Mouse (Mus musculus): ENCODE results near the gene Il12rb1. TPM values are rescaled to one million over a fixed set of nuclear protein-coding genes. Genes with fewer than 3 reads are reported as not detected.

Gene Il12rb1
- polyA plus RNA-seq, 1 experiment from 2014 or later: not detected

DNA sequence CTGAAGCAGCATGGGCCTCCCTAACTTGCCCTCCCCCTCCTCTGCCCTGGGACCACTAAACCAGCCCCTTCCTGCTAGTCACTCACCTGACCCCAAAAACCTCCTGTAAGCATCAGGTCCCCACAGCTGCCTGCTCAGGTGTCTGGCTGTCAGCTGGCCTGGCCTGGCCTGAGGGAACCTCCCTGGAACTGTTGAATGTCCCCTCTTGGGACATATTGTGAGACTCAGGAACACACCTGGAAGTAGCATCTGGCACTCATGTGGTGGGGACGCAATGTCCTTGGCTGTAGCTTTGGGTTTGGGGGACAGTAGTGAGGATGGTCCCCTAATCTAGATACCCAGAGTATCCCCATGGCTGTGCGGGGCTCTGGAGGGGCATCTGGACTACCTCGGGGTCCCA is 25.8 kb downstream of the Il12rb1 start:
- Histone ChIP-seq H3K4me3 (no peak overlapping the region), H3K27ac (replicated peaks) (no peak overlapping the region), H3K36me3 (no peaks in the 10 kb centered on the region), H3K9ac (no peak overlapping the region), H3K27me3 (no peaks in the 10 kb centered on the region), H3K4me1 (replicated peaks) (peaks cover 6% of the 10 kb centered on the region), H3K9me3 (no peaks in the 10 kb centered on the region), H3K4me2 (no peak overlapping the region)
- 93% methylated on average over 3 of the region's 3 CpGs for WGBS
- ATAC-seq (ENCODE audit: low FRiP score, low read depth): no peak

DNA sequence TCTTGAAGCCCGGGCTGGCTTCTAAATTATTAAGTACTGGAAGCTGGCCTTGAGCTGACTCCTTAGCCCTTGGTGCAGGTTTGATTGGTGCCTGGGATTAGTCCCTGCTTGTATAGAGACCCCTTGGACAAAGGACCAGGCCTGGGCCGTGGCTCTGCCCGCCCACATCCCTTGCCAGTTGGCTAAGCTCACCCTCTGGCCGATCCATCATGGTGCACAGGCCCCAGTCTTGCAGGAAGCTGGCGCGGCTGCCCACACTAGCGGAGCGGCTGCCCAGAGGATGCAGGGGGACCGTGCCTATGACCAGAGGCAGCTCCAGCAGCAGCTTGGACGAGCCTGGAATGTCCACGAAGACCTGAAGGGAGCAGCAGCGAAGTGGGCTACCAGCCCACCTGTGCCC is 28.4 kb downstream of the Il12rb1 start:
- no peaks in the 10 kb centered on the region for H3K27me3 ChIP-seq
- no peak for ATAC-seq (ENCODE audit: low FRiP score, low read depth)
- WGBS: 90% methylated on average over 12 of the region's 12 CpGs
- no peak overlapping the region for H3K9ac ChIP-seq
- no peaks in the 10 kb centered on the region for H3K36me3 ChIP-seq
- H3K4me1 ChIP-seq (replicated peaks): peaks cover 18% of the 10 kb centered on the region
- H3K9me3 ChIP-seq: no peaks in the 10 kb centered on the region
- H3K27ac ChIP-seq (replicated peaks): no peak overlapping the region
- no peak overlapping the region for H3K4me3 ChIP-seq
- no peak overlapping the region for H3K4me2 ChIP-seq

DNA sequence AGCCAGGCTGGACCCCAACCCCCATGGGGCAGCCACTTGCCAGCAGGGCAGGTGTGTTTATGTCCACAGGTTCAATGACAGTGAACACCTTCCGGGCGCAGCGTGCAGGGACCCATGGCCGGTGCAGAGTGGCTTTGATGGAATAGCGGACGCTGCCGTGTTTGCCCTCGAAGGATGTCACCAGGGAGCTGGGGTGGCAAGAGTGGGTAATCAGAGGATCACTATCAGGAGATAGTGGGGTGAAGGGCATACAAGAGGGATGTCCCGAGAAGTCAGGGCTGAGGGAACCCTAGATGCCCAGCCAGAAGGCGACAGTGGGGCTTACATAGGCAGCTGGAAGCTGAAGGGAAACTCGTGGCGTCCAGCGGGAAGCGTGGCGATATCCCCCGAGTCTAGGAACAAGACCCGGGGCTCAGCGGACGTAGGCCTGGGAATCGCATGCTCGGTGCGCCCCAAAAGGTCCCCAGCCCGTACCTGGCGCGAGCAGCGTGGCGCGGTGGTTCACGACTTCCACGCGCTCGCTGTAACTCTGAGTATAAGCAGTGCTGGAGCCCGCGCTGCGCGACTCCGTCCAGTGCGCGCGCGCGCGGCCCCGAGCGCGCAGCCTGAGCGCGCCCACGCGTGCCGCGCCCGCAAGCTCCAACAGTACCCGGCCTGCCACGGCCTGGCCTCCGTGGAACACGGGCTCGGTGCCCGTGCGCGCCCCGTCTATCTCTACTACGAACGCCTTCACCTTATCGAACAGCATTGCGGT is 30.6 kb downstream of the Il12rb1 start:
- H3K36me3 ChIP-seq: no peaks in the 10 kb centered on the region
- WGBS: 3% methylated on average over 66 of the region's 66 CpGs
- ATAC-seq (ENCODE audit: low FRiP score, low read depth): peak; percentile 49

DNA sequence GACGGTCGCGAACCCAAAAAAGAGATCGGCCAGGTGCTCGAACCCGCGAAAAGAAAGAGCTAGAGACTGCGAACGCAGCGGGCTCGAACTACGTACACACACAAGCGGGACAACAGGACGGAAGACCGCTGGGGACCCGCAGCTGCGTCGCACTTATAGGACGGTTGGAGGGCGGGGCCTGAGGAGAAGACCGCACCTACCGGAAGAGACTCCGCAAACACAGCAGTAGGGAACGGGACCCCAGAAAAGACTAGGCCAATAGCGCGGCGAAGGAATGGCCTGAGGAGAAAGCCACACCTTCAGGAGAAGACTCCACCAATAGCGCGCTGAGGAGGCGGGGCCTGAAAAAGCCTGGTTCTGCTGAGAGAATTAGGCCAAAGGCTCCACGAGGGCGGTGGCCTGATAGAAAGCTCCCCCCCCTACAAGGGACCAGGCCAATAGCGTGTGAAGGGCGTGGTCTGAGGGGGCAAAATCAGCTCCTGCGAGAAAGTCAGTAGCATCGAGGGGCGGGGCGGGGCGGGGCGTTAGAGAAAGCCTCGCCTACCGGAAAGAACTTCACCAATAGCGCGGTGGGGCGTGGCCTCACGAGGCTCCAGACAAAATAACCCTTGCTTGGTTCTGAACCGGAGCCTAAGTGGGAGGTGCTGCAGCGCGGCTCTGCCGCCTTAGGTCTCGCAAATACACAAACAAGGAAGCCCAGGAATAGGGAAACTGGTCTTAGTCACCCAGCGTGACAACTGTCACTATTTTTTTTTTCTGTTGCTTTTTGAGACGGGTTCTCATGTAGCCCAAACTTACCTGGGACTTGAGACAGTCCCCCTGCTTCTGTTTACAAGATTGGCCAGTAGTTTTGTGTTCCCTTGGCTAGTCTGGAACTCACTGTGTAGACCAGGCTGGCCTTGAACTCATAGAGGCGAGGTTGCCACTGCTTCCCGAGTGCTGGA is 31.4 kb downstream of the Il12rb1 start, which contains the start of gene Arrdc2:
Gene Arrdc2, minus strand, starts transcription at position 313 of the 944 bp plus-strand sequence.
- Histone ChIP-seq H3K4me1 (replicated peaks) (peaks cover 18% of the 10 kb centered on the region), H3K9ac (peak within 1 kb of the TSS; percentile 67), H3K36me3 (no peaks in the 10 kb centered on the region), H3K4me3 (peak within 1 kb of the TSS; percentile 62), H3K4me2 (peak within 1 kb of the TSS; percentile 77), H3K27me3 (no peaks in the 10 kb centered on the region), H3K9me3 (no peaks in the 10 kb centered on the region), H3K27ac (replicated peaks) (peak within 1 kb of the TSS; percentile 92)
- 2% methylated on average over 55 of the region's 55 CpGs for WGBS
- peak; percentile 97 for ATAC-seq (ENCODE audit: low FRiP score, low read depth)

More for the DNA sequence above, 30.6 kb downstream of the Il12rb1 start:
- Histone ChIP-seq H3K27ac (replicated peaks) (peak overlapping the region; percentile 92), H3K4me3 (peak overlapping the region; percentile 62), H3K27me3 (no peaks in the 10 kb centered on the region), H3K4me2 (peak overlapping the region; percentile 77), H3K9ac (peak overlapping the region; percentile 67), H3K4me1 (replicated peaks) (peaks cover 18% of the 10 kb centered on the region), H3K9me3 (no peaks in the 10 kb centered on the region)

DNA sequence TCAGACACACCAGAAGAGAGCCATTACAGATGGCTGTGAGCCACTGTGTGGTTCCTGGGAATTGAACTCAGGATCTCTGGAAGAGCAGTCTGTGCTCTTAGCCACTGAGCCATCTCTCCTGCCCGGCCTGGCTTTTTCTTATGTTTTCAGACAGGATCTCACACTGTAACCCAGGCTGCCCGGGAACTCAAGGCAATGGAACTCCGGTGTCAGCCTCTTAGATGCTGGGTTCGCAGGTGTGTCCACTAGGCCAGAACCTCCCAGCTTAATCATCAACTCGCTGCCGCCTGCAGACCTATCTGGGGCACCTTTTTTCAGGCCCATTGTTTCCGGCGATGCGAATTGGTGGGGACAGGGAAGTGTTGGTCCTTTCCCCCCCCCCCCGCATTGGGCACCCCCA is 32.3 kb downstream of the Il12rb1 start:
- Histone ChIP-seq H3K36me3 (no peaks in the 10 kb centered on the region), H3K4me1 (replicated peaks) (peaks cover 18% of the 10 kb centered on the region), H3K4me2 (no peak overlapping the region), H3K9ac (no peak overlapping the region), H3K9me3 (no peaks in the 10 kb centered on the region), H3K4me3 (no peak overlapping the region), H3K27ac (replicated peaks) (0 out of 2 replicates have a peak overlapping the region, but pooled peaks have one; percentile 14), H3K27me3 (no peaks in the 10 kb centered on the region)
- no peak for ATAC-seq (ENCODE audit: low FRiP score, low read depth)
- WGBS: 60% methylated on average over 10 of the region's 10 CpGs

DNA sequence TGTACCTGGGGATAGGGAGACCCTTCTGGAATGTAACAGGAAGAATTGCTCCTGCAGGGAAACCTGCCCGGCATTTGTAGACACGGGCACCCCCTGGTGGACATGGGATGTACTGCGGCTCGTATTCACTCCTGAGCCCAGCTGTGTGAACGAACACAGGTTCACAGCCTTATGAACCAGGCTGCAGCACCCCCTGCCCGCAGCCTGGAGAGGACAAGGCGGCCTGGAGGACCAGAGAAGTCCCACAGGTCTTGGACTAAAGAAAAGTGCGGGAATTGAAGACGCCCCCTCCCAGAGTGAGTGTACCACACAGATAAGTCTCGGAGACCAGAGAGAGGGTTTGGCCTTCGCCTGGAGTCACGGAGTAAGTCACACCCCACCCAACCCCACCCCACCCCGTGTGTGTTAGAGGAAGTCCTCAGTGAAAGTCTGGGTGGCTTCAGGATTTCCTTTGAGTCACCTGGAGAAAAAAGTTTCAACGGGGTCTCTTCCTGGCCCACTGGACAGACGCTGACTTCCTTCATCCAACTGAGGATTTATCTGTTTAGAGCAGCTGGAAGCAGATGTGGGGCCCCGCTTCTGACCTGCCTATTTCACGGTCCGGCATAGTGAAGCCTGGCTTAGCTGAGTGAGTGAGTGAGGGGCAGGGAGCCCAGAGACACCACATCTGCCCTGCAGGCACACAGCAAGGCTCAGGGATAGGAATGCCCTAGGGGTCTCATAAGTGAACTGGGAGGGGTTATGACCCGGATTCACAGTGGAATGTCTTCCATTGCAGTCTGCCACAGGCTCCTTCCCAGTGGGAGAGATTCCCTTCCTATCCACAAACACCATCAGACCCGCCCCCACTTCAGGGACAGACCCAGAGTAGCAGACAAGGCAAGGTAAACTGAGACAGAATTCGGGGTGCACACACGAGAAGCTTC is 33.2 kb downstream of the Il12rb1 start:
- Histone ChIP-seq H3K27me3 (no peaks in the 10 kb centered on the region), H3K4me3 (no peak overlapping the region), H3K9ac (no peak overlapping the region), H3K9me3 (no peaks in the 10 kb centered on the region), H3K4me2 (no peak overlapping the region), H3K36me3 (no peaks in the 10 kb centered on the region), H3K4me1 (replicated peaks) (peaks cover 18% of the 10 kb centered on the region), H3K27ac (replicated peaks) (0 out of 2 replicates have a peak overlapping the region, but pooled peaks have one; percentile 14)
- ATAC-seq (ENCODE audit: low FRiP score, low read depth): no peak
- 41% methylated on average over 22 of the region's 22 CpGs for WGBS

DNA sequence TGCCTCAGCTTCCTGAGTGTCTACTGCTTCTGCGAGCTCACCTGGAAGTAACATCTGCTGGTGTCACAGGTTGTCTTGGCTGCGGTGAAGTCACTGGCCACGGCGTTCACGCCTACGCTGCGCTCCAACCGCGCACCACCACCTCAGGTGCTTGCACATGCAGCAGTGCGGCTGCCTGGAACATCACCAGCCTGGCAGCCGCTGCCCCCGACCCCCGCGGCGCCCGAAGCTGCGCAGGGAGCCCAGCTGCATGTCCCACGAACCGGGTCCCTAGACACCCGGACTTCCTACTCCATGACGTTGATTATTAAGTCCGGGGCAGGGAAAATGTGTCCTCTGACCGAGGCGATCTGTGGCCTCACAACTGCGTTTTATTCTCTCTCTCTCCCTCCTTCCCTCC is 34.2 kb downstream of the Il12rb1 start:
- Histone ChIP-seq H3K9me3 (no peaks in the 10 kb centered on the region), H3K4me1 (replicated peaks) (peaks cover 18% of the 10 kb centered on the region), H3K4me3 (no peak overlapping the region), H3K36me3 (no peaks in the 10 kb centered on the region), H3K4me2 (no peak overlapping the region), H3K27me3 (no peaks in the 10 kb centered on the region), H3K9ac (no peak overlapping the region), H3K27ac (replicated peaks) (no peak overlapping the region)
- no peak for ATAC-seq (ENCODE audit: low FRiP score, low read depth)
- WGBS: 72% methylated on average over 25 of the region's 25 CpGs

DNA sequence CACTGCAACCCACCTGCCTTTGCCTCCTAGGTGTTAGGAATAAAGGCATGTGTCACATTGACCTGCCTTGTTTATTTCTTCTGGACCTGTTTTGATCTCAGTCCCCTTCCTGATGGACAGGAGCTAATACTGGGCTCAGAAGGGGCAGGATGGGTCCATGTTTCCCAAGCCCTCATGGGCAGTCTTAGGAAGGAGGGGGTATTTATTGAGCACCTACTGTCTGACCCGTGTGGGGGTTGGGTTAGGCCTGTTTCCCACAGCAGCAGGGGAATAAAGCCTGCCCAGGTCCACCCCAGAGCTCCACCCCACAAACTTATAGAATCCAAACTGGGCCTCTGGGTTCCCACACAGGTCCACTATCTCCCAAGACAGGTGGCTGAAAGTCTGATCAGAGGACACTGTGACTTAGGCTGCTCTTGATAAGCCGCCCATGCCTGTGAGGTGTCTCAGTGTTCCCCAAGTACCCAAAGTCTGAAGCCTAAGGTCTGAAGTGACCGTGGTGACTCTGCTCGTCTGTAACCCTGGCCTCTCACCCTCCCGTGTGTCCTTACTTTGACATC is 35.0 kb downstream of the Il12rb1 start:
- WGBS: 83% methylated on average over 5 of the region's 5 CpGs
- Histone ChIP-seq H3K27me3 (no peaks in the 10 kb centered on the region), H3K4me2 (no peak overlapping the region), H3K27ac (replicated peaks) (no peak overlapping the region), H3K9ac (no peak overlapping the region), H3K36me3 (no peaks in the 10 kb centered on the region), H3K4me3 (no peak overlapping the region), H3K9me3 (no peaks in the 10 kb centered on the region), H3K4me1 (replicated peaks) (peaks cover 17% of the 10 kb centered on the region)
- ATAC-seq (ENCODE audit: low FRiP score, low read depth): no peak

DNA sequence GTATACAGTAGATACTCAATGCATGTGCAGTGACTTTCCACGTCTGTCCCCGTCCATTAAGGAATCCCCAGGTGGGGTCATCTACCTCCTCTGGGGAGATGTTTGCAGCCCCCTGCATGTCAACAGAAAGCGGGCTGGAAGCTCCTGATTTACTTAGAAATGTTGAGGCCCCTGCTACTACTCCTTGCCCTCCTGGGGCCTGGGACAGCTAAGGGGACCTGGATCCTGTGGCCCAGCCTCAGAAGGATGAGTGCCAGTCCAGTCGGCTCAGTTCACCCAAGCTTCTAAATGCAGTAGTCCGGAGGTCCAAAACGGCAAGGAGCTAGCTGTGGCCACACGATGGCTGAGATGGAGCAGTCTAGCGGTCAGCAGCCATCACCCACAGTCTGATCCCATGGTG is 35.7 kb downstream of the Il12rb1 start:
- no peaks in the 10 kb centered on the region for H3K36me3 ChIP-seq
- WGBS: 86% methylated on average over 8 of the region's 8 CpGs
- ATAC-seq (ENCODE audit: low FRiP score, low read depth): no peak
- no peak overlapping the region for H3K4me2 ChIP-seq
- no peak overlapping the region for H3K4me3 ChIP-seq
- no peak overlapping the region for H3K27ac ChIP-seq (replicated peaks)
- H3K9me3 ChIP-seq: no peaks in the 10 kb centered on the region
- H3K27me3 ChIP-seq: no peaks in the 10 kb centered on the region
- H3K9ac ChIP-seq: no peak overlapping the region
- peaks cover 12% of the 10 kb centered on the region for H3K4me1 ChIP-seq (replicated peaks)

DNA sequence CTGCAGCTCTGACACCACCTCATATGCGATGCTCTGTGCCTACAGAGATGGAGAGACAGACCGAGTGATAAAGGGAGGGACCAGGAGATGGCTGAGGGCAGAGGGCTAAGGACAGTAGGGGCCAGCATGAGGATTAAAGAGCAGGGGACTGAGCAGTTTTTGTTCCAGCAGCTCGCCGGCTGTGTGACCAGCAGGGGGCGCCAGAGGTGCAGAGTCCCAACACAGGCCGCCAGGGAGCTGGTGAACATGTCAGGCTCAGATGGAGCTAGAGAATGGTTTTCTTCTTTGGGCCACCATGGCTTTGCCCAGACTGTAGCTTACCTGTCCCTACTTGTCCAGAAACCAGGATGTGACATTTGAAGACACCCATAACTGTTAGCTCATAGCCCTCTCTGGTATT is 36.3 kb downstream of the Il12rb1 start:
- H3K9ac ChIP-seq: no peak overlapping the region
- WGBS: 5% methylated on average over 6 of the region's 6 CpGs
- no peaks in the 10 kb centered on the region for H3K27me3 ChIP-seq
- H3K27ac ChIP-seq (replicated peaks): no peak overlapping the region
- H3K9me3 ChIP-seq: no peaks in the 10 kb centered on the region
- H3K4me2 ChIP-seq: no peak overlapping the region
- no peaks in the 10 kb centered on the region for H3K36me3 ChIP-seq
- no peak overlapping the region for H3K4me3 ChIP-seq
- H3K4me1 ChIP-seq (replicated peaks): peaks cover 12% of the 10 kb centered on the region
- ATAC-seq (ENCODE audit: low FRiP score, low read depth): no peak

DNA sequence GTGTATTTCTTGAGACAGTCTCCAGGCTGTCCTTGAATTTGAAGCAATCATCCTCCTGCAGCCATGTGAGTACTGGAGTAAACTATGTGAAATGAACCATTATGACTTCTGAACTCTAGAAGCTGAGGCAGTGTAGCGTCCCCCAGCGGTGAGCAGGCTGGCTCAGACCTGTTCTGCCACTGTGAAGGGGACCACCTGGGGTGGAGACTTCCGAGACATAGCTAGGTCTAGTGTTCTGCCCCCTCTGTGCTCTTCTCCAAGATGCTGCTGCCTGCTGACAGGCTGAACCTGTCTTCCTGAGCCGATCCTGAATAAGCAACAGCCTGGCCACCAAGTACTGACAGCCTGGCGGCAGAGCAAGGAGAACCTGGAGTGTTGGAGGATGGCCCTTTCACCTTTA is 36.9 kb downstream of the Il12rb1 start:
- no peak overlapping the region for H3K9ac ChIP-seq

More for the DNA sequence above, 36.9 kb downstream of the Il12rb1 start:
- Histone ChIP-seq H3K4me3 (no peak overlapping the region), H3K9me3 (no peaks in the 10 kb centered on the region), H3K4me1 (replicated peaks) (peaks cover 9% of the 10 kb centered on the region), H3K36me3 (no peaks in the 10 kb centered on the region), H3K4me2 (no peak overlapping the region), H3K27me3 (no peaks in the 10 kb centered on the region), H3K27ac (replicated peaks) (no peak overlapping the region)
- 45% methylated on average over 5 of the region's 5 CpGs for WGBS
- no peak for ATAC-seq (ENCODE audit: low FRiP score, low read depth)

All from hindbrain, embryonic 15.5 days (tissue).